Mouse (Mus musculus): Measurements from ENCODE around the gene Gpr153.

Gene Gpr153

DNA sequence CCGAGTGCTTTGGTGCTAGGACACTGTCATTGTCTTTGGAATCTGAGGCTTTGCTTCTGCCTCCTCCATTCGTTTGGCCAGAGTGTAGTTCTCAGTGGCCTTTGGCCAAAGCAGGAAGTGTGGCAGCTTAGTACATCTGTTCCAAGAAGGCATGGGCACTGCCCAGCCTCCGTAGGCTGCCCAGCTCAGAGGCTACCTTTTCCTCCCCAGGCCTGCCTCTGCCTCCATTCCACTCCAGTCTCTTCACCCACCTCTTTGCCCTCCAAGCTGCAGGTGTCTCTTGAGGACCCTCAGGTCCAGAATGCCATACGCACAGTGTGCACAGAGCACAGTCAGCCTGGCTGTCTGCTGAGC lies 9.9 kb upstream of the Gpr153 start:
- no peak for ATAC-seq (ENCODE audit: insufficient number of reproducible peaks, low FRiP score, low TSS enrichment)

DNA sequence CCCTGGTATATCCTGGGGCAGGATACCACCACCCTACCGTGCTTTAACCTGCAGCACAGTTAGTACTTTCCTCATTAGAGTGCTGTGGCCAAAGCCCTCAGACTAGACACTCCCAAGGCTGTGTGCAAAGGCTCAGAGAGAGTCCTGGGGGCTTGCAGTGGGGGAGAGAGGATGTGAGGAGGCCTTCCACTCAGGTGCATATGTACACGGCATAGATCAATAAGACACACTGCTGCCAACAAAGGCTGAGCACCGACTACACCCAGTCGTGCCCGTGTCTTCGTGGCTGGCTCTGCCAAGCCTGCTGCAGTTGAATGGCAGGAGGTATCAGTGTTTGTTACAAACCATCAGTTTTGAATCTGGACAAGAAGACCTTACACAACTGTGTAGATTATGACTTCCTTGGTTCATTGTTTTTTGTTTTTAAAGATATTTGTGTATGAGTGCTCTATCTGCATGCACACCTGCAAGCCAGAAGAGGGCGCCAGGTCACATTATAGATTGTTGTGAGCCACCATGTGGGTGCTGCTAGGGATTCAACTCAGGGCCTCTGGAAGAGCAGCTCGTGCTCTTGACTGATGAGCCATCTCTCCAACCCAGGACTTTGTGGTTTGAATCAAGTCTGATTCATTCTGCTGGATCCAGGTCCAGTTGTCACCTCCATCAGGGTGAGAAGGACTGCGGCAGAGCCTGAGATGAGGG lies 9.0 kb upstream of the Gpr153 start:
- ATAC-seq (ENCODE audit: insufficient number of reproducible peaks, low FRiP score, low TSS enrichment) = no peak

DNA sequence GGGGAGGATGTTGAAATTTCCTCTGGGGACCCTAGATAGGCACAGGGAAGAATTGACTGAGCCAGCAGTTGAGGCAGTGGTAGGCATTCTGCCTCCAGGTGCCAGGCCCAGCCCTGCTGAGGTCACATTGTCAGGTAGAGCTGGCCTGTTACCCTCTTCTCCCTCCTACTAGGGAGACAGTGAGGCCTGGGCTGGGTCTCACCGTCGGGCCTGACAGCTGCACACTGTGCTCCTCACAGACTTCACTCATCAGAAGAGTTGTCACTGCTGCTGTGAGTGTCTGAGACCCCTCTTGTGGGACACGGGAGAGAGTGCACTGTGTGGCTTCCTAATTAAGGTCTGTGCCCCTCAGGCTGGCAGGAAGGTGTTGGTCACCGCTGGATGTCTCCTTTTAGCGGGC lies 8.2 kb upstream of the Gpr153 start:
- no peak for ATAC-seq (ENCODE audit: insufficient number of reproducible peaks, low FRiP score, low TSS enrichment)

DNA sequence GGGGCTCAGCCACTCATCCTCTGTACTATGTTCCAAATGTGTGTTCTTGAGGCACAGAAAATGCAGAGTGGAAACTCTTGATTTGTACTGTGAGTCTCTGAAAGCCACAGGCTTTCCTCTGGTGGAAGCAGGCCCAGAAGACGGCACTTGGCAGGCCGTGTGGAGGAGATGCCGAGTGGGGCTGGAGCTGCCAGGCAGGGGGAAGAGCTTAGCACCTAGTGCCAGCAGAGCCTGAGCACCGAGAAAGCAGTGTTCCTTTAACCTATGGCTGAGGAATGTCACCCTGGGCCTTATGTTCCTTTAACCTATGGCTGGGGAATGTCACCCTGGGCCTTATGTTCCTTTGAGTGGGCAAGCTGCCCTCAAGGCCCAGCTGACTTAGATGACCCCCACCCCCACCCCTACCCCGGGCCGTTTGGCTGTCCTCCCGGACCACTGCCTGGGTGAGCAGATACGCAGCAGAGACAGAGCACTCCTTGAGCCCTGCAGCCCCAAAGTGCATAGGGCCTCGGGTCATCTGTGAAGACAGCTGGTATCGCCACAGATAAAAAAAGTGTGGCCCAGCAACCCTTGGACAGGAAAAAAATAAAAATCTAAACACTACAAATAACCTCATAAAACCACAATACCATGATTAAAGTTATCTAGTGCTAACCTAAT lies 7.7 kb upstream of the Gpr153 start:
- ATAC-seq (ENCODE audit: insufficient number of reproducible peaks, low FRiP score, low TSS enrichment) = no peak

DNA sequence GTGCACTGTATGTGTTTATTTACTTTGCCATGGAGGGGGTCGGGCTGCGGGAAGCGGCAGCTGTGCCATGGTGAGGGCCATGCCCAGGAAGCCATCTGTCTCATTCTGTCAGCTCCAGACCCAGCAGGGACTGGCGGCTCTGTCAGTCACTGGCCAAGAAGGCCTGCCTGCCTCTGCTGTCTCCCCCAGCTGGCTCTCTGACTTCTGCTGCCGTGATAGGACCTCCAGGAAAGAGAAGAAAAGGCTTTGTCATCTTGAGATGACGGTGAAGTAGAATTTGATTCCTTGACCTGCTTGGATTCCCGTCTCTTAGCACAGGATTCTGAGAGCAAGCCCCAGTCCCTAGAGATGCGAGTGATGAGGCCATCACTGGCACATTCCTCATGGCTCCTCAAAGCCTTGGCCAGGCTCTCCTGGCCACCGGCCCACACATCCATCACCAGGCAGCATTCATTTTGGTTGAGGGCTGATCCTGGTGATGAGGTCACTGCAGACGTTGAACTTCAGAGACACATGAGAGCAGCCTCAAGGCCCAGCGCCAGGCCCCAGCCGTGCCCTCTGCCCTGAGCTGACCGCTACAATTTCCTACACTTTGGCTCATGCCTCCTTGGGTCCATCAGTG lies 6.2 kb upstream of the Gpr153 start:
- peak; percentile 59; the same call in 1 of the 2 replicates for ATAC-seq (ENCODE audit: insufficient number of reproducible peaks, low FRiP score, low TSS enrichment)

DNA sequence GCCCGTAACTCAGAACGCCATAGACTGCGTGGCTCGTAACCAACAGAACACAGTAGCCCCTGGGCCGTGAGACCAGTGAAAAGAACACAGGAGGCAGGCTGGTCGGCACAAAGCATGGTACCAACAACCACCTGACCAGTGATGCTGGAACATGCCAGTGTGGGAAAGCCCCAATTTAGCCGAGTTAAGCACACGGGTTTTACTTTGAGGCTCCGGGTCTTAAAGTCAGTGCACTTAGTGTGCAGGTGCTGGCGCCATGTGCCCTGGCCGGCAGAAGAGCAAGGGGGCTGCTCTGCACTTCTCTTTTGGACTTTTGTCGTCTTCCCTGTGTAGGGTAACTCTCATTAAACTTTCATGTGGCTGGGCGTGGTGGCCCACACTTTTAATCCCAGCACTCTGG lies 4.1 kb upstream of the Gpr153 start:
- no peak for ATAC-seq (ENCODE audit: insufficient number of reproducible peaks, low FRiP score, low TSS enrichment)

DNA sequence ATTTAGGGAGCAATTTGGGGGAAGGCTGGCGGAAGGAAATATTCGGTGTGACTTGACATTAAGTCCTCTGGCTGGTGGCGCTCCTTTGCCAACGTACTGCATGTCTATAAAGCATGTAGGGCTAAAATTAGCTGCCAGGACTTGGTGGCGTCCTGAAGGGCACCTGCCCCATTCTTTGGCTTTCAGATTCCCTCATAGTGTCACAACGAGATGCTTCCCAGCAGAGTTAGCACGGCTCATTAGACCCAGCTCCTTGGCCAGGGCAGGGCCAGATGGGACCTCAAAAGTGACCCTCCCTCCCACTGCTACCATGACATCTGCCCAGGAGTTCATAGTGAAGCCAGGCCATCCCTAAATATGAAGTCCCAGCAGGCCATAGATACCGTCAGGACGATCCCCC lies 3.4 kb upstream of the Gpr153 start:
- ATAC-seq (ENCODE audit: insufficient number of reproducible peaks, low FRiP score, low TSS enrichment) = no peak

DNA sequence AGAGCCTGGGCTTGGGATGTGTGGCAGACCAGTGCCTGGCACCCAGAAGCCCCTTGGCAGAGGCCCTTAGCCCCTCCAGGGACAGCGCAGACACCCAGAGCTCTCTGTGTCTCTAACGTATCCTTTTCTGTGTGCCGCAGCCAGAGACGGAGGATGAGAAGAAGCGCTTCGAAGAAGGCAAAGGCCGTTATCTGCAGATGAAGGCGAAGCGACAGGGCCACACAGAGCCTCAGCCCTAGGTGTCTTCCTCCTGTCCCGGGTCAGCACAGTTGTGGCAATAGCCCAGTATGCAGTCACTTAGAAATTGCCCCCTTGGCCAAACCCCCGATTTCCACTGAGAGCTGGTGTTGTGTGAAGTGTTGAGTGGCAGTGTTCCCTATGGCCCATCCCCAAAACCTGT lies 2.7 kb upstream of the Gpr153 start:
- no peak for ATAC-seq (ENCODE audit: insufficient number of reproducible peaks, low FRiP score, low TSS enrichment)

DNA sequence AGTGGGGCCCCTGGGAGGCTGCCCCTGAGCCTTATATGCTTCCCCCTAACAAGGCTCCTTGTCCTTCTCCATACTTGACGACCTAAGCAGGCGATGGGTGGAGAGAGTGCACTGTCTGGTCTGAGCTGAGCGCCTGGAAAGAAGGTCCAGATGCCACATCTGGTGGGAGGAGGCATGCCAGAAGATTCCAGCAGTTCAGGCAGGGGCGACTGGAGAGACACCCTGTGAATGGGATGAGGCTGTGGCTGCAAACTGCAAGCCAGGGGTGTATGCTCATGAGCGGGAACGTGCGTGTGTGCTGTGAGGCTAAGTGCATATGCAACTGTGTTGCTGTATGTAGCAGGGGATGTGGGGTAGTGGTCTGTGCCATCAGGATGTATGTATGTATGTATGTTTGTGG lies 2.0 kb upstream of the Gpr153 start:
- no peak for ATAC-seq (ENCODE audit: insufficient number of reproducible peaks, low FRiP score, low TSS enrichment)

DNA sequence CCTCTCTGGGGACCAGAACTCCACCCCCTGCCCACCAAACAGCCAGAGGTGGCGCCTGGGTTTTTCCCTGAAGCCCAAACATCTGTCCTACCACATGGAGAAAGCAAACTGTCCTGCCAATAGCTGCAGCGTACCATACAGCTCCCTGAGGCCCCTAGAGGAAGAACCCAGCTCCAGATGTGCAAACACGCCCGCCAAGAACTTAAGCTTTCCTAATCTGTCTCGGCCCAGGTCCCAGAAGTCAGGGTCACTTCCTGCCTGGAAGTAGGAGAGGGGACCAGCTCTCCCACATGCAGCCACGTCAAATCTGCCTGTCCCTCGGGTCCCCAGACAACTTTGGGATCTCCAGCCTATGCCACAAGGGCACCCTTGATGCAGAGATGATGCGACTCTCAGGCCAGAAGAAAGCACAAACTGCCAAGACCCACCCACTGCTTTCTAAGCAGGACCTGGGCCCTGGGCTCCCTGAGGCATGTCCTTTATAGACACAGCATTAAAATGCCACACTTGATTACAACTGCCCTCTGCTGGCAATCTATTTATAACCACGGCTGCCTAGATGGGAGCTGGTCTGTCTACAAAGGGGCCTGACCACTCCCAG lies 1.5 kb upstream of the Gpr153 start:
- ATAC-seq (ENCODE audit: insufficient number of reproducible peaks, low FRiP score, low TSS enrichment) = no peak

DNA sequence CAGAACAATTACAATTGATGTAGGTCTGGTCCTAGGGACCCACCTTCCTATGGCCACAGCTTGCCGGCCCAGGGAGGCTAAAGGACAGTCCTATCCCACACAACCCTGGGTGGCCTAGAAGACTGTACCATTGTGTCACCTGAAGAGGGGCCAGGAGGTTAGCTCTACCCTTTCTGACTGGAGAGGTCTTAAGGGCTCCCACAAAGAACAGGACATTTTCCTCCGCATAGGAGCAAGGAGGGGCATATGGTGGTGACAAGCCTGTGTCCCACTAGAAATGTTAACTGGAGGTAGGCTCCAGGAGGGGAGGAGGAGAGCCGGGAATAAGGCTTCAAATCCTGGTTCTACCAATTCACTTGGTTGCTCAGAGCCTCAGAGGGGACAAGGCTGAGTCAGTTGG lies 841 bp upstream of the Gpr153 start:
- no peak for ATAC-seq (ENCODE audit: insufficient number of reproducible peaks, low FRiP score, low TSS enrichment)

DNA sequence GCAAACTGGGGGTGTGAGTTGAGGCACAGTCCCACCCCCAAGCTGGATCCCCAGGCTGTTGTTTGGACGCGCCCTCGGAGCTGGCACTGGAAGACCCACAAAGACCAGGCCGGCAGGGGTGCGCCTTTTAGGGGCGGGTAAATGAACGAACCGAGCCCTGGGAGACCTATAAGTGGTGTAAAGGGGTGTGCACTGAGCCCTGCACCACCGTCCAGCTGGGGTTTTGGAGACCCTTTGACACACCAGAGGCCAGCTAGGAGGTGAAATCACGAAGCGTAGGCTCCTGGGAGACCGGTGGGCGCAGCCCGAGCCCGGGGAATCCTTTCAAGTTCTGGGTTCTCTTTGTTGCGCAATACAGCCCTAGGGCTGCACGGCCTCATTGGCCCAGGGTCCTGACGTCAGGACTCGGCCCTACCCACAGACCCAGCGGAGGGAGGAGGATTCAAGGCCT lies 674 bp downstream of the Gpr153 start:
- no peak for ATAC-seq (ENCODE audit: insufficient number of reproducible peaks, low FRiP score, low TSS enrichment)

DNA sequence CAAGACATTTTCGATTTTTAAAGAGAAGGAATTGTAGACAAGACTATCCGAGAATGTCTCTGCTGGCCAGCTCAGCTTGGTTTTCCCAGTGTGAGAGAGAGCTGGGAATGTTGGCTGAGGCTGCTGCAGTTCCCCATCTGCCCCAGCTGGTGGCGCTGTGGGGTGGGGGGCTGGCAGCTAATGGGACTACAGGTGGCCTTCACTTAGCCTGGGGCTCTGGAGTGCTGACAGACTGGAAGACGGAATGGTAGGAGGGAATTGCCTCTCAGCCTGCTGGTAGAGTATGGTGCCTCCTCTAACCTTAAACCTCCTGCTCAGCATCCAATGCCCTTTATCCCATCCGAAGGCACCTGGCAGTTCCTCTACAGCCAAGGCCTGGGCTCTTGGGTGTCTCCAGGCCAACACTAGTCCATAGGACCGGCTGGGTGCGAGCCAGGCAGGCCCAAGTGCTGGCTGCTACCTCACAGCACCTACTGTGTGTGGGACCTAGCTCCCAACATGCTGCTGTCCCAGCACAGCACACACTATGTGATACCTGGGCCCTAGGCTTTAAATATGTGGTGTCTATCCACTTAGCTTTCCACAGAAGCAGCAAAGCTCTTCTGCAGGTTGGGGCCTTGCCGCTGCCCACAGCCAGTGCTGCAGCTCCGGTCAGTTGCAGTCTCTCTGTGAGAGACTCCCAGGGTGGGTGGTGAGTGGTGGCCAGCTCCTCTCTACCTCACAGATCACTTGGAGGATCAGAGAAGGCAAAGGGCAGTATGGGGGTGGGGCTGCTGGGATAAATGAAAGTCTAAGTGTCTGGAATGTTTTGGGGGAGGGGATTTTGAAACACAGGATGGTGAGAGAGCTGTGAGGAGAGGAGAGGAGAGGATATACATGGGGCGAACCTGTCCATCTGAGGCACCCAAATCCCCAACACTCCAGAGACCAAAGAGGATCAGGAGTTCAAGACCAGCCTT lies 2.6 kb downstream of the Gpr153 start:
- no peak for ATAC-seq (ENCODE audit: insufficient number of reproducible peaks, low FRiP score, low TSS enrichment)

DNA sequence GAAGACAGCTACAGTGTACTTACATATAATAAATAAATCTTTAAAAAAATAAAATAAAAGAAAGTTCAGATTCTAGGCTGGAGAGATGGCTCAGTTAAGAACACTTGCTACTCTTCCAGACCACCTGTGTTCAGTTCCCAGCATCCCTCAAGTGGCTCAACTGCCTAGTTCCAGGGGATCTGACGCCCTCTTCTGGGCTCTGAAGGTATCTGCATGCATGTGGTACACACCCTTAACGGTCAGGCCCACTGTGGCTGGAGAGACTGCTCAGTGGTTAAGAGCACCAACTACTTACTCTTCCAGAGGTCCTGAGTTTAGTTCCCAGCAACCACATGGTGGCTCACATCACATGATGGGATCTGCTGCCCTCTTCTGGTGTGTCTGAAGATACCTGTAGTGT lies 3.9 kb downstream of the Gpr153 start:
- ATAC-seq (ENCODE audit: insufficient number of reproducible peaks, low FRiP score, low TSS enrichment) = no peak

DNA sequence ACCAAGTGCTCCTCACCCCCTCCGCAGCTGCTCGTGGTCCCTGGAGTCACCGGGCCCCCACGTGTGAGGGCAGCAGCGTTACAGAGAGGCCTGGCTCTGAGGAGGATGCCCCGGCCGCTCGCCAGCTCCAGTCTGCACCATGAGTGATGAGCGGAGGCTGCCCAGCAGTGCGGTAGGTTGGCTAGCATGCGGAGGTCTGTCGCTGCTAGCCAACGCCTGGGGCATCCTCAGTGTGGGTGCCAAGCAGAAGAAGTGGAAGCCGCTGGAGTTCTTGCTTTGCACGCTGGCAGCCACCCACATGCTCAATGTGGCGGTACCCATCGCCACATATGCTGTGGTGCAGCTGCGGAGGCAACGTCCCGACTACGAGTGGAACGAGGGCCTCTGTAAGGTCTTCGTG lies 5.0 kb downstream of the Gpr153 start:
- ATAC-seq (ENCODE audit: insufficient number of reproducible peaks, low FRiP score, low TSS enrichment) = no peak

DNA sequence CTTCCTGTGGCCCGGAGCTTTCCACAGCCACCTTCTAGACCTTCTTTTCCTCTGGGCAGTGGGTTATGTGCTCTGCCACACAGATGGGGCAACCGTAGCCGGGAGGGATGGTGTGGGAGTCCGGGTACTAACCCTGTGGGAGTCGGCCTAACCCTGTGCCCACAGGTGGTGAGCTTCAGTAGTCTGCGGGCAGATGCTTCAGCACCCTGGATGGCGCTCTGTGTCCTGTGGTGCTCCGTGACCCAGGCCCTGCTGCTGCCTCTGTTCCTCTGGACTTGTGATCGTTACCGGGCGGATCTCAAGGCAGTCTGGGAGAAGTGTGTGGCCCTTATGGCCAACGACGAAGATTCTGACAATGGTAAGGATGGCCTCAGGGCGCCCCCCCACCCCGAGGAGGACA lies 7.6 kb downstream of the Gpr153 start:
- ATAC-seq (ENCODE audit: insufficient number of reproducible peaks, low FRiP score, low TSS enrichment) = no peak

DNA sequence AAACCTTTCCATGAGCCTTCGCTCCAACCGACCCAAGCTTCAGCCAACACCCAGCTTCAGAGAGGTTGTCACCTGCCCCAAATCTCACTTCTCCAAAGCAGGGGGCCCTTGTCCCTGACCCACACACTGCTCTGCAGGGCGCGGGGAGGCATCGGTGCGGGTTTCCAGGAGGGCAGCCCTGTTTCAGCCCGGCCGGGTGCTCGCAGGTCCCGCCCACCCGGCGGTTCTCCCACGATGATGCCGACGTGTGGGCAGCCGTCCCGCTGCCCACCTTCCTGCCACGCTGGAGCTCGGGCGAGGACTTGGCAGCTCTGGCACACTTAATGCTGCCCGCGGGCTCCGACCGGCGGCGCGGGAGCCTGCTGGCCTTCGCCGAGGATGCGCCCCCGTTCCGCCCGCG lies 8.7 kb downstream of the Gpr153 start:
- ATAC-seq (ENCODE audit: insufficient number of reproducible peaks, low FRiP score, low TSS enrichment) = no peak

DNA sequence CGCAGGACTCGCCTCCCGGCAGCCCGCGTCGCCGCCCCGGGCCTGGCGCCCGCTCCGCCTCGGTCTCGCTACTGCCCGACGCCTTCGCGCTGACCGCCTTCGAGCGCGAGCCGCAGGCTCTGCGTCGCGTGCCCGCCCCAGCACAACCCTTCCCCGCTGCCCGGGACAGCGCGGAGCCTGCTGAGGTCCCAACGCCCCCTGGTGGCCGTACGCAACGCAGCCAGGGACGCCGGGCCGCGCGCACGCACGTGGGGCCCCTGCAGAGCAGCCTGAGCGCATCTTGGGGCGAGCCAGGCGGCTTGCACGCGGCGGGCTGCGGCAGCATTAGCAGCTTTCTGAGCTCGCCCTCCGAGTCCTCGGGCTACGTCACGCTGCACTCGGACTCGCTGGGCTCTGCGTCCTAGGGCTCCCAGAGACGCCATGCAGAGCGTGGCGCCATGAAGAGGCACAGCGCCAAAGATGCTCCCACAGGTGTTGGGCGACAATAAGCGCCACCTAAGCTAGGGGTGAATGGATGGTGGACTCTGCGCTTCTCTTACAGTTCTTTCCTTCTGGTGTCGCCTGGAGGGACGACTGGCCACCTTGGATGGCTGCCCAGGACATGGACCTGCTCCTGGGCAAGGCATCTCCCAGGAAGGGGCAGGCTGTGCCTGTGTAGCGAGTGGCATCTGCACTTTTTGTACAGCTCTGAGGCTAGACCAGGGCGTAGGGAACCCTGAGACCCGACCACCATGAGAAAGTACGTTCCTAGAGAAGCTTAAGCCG lies 9.3 kb downstream of the Gpr153 start:
- ATAC-seq (ENCODE audit: insufficient number of reproducible peaks, low FRiP score, low TSS enrichment) = peak; percentile 34; the same call in 1 of the 2 replicates

DNA sequence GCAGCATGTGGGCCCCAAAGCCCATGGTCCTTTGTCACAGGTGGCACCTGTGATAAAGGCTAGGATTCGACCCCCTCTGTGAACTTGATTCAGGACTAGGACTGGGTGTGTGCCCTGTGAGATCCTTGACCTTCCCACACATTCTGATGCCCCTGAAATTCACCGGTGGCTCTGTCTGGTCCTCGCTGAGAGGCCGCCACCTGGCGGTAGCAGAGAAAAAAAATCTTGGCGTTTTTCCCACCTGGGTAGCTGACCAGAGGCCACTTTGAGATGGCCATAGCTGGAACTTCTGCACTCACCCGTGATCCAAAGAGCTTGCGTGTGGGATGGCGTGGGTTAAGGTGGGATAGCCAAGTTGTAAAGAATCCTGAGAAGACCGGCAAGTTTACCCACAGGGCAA lies 11.5 kb downstream of the Gpr153 start:
- 0 out of 2 replicates have a peak, but pooled peaks have one; percentile 15 for ATAC-seq (ENCODE audit: insufficient number of reproducible peaks, low FRiP score, low TSS enrichment)

DNA sequence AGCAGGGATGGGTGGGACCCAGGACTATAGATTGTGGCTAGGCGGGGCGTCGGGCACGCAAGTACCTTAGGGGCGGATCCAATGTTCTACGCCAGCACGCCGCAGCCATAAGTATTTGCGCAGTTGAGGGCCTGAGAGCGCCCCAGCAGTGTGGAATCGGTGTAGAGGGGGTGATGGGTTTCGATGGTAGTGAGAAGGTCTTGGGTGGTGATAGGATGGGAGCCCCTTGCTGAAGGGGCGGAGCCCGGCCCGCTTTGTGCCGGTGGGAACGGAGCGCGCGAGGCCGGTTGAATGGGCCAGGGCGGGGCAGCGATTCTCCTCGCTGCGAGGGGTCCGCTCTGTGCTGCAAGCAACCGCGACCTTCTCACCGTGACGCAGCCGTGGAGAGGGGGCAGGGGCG lies 12.2 kb downstream of the Gpr153 start:
- no peak for ATAC-seq (ENCODE audit: insufficient number of reproducible peaks, low FRiP score, low TSS enrichment)
